Mouse (Mus musculus) CD4-positive, CD25-positive, alpha-beta regulatory T cell, adult 4 months (primary cell): ENCODE measurements around the gene Vps41. TPM values are rescaled to one million over a fixed set of nuclear protein-coding genes. Genes with fewer than 3 reads are reported as not detected.
A peak's percentile ranks its signal among the peaks of the same experiment; 100 is the strongest.

ENCODE experiments used
- ATAC-seq: one replicate; pipeline ENCODE4 v1.8.0; 2017
- polyA plus RNA-seq, 2 experiments: library from polyadenylated mRNA; unstranded; fragments of 100-300 nt; shearing (Covaris generic); gene quantifications; one replicate each; pipeline ENCODE4 v1.2.1; 2017

The Vps41 gene
- 100 to 1,000 TPM in 1 of 2 experiments, 10 to 100 TPM in 1; 93.9 to 114 TPM for polyA plus RNA-seq

GRCm38 (mm10) chr13:18717185-18717584, at the start of gene Vps41:
Gene Vps41, plus strand, starts transcription at chr13:18717286.
- ATAC-seq: peak; percentile 100

- no peak for ATAC-seq
Measured at GRCm38 (mm10) chr13:18698518-18699065, 18.5 kb upstream of the Vps41 start.

GRCm38 (mm10) chr13:18711685-18712084, 5.4 kb upstream of the Vps41 start:
- no peak for ATAC-seq

- ATAC-seq: no peak
Measured at GRCm38 (mm10) chr13:18716707-18717106, 379 bp upstream of the Vps41 start.

- no peak for ATAC-seq
Measured at GRCm38 (mm10) chr13:18718461-18718860, 1.4 kb downstream of the Vps41 start.

GRCm38 (mm10) chr13:18730666-18731065, 13.6 kb downstream of the Vps41 start:
- ATAC-seq: no peak

- ATAC-seq: no peak
Measured at GRCm38 (mm10) chr13:18736590-18736989, 19.5 kb downstream of the Vps41 start.

- no peak for ATAC-seq
Measured at GRCm38 (mm10) chr13:18743575-18744265, 26.6 kb downstream of the Vps41 start.

- ATAC-seq: no peak
Measured at GRCm38 (mm10) chr13:18744266-18744652, 27.2 kb downstream of the Vps41 start.

- no peak for ATAC-seq
Measured at GRCm38 (mm10) chr13:18757958-18758357, 40.9 kb downstream of the Vps41 start.

GRCm38 (mm10) chr13:18759361-18760056, 42.4 kb downstream of the Vps41 start:
- ATAC-seq: no peak

GRCm38 (mm10) chr13:18761452-18761851, 44.4 kb downstream of the Vps41 start:
- no peak for ATAC-seq

- ATAC-seq: no peak
Measured at GRCm38 (mm10) chr13:18767893-18768292, 50.8 kb downstream of the Vps41 start.

- ATAC-seq: no peak
Measured at GRCm38 (mm10) chr13:18768495-18768894, 51.4 kb downstream of the Vps41 start.

- ATAC-seq: no peak
Measured at GRCm38 (mm10) chr13:18773437-18774198, 56.5 kb downstream of the Vps41 start.

- no peak for ATAC-seq
Measured at GRCm38 (mm10) chr13:18781250-18781649, 64.2 kb downstream of the Vps41 start.

- no peak for ATAC-seq
Measured at GRCm38 (mm10) chr13:18785702-18786101, 68.6 kb downstream of the Vps41 start.

- no peak for ATAC-seq
Measured at GRCm38 (mm10) chr13:18788040-18788439, 71.0 kb downstream of the Vps41 start.

- no peak for ATAC-seq
Measured at GRCm38 (mm10) chr13:18788689-18789088, 71.6 kb downstream of the Vps41 start.

- no peak for ATAC-seq
Measured at GRCm38 (mm10) chr13:18789662-18790061, 72.6 kb downstream of the Vps41 start.

- ATAC-seq: no peak
Measured at GRCm38 (mm10) chr13:18790086-18790485, 73.0 kb downstream of the Vps41 start.

- no peak for ATAC-seq
Measured at GRCm38 (mm10) chr13:18791314-18791713, 74.2 kb downstream of the Vps41 start.

- ATAC-seq: peak; percentile 71
Measured at GRCm38 (mm10) chr13:18791724-18792123, 74.6 kb downstream of the Vps41 start.
